In genomic region chr8:104601941-104602371, GRCm38 (mm10) we compare ENCODE assay signal across 8 mouse cellular contexts. TPM values are rescaled to one million over a fixed set of nuclear protein-coding genes. Genes with fewer than 3 reads are reported as not detected.
DNase-seq lines count a peak whose midpoint lies in the region; ATAC-seq and TF ChIP-seq lines count a peak whose summit lies in the region.
"Had no signal": no experiment of that assay in that cellular context is flagged by ENCODE, and none has a peak within 500 bp of the region (broad histone marks: within the 10 kb centered on the region; RNA-seq: fewer than 3 reads in every experiment).

No protein-coding gene starts in this region.

- no peak overlapping the region for H3K27ac ChIP-seq in embryonic facial prominence, embryonic 11.5 days (replicated peaks; ENCODE audit: low read depth, low read length)
- H3K27ac ChIP-seq in intestine, postnatal 0 days (ENCODE audit: low read depth, low read length): no peak overlapping the region
- no peak overlapping the region for H3K27ac ChIP-seq in midbrain, embryonic 12.5 days (replicated peaks)

- H3K9me3 ChIP-seq in embryonic facial prominence, embryonic 11.5 days (replicated peaks; ENCODE audit: control insufficient read depth, low read length): no peaks in the 10 kb centered on the region
- no peaks in the 10 kb centered on the region for H3K9me3 ChIP-seq in intestine, postnatal 0 days (ENCODE audit: control insufficient read depth)
- H3K9me3 ChIP-seq in midbrain, embryonic 12.5 days: no peaks in the 10 kb centered on the region

- H3K27me3 ChIP-seq in embryonic facial prominence, embryonic 11.5 days (ENCODE audit: control insufficient read depth, insufficient read depth, low read length): no peaks in the 10 kb centered on the region
- no peaks in the 10 kb centered on the region for H3K27me3 ChIP-seq in intestine, postnatal 0 days (replicated peaks; ENCODE audit: control insufficient read depth, insufficient read depth, low read length)
- peaks cover 17% of the 10 kb centered on the region for H3K27me3 ChIP-seq in midbrain, embryonic 12.5 days

- peaks cover 2% of the 10 kb centered on the region; the same call in 1 of the 2 replicates for H3K4me1 ChIP-seq in embryonic facial prominence, embryonic 11.5 days (ENCODE audit: control insufficient read depth, insufficient read depth, low read length)
- H3K4me1 ChIP-seq in intestine, postnatal 0 days (replicated peaks; ENCODE audit: control insufficient read depth, insufficient read depth, low read length): peaks cover 5% of the 10 kb centered on the region; the same call in 1 of the 2 replicates
- peaks cover 6% of the 10 kb centered on the region; the same call in 1 of the 2 replicates for H3K4me1 ChIP-seq in midbrain, embryonic 12.5 days

- DNase-seq in R1 (ENCODE audit: low read depth, low spot score) (peak; percentile 86), MN1 (ENCODE audit: low spot score) (no peak)
- DNase-seq in embryonic facial prominence, embryonic 11.5 days (ENCODE audit: low spot score): peak; percentile 38

- ATAC-seq in embryonic facial prominence, embryonic 11.5 days (replicated peaks; ENCODE audit: insufficient number of reproducible peaks, low FRiP score, low TSS enrichment, low read depth): peak; percentile 58
- no peak for ATAC-seq in intestine, postnatal 0 days
- peak; percentile 35; the same call in 1 of the 2 replicates for ATAC-seq in midbrain, embryonic 12.5 days (ENCODE audit: low FRiP score, low read depth)
- ATAC-seq in frontal cortex, adult (ENCODE audit: low TSS enrichment): no peak
- ATAC-seq in activated CD4-positive, CD25-positive, alpha-beta regulatory T cell, adult 4 months: no peak

- no peaks in the 10 kb centered on the region for H3K36me3 ChIP-seq in embryonic facial prominence, embryonic 11.5 days (replicated peaks; ENCODE audit: control insufficient read depth, insufficient read depth, low read depth, low read length)
- no peaks in the 10 kb centered on the region for H3K36me3 ChIP-seq in intestine, postnatal 0 days (ENCODE audit: control insufficient read depth, insufficient read depth)
- no peaks in the 10 kb centered on the region for H3K36me3 ChIP-seq in midbrain, embryonic 12.5 days

- H3K9ac ChIP-seq in embryonic facial prominence, embryonic 11.5 days (replicated peaks; ENCODE audit: low read length): no peak overlapping the region; the same call in 1 of the 2 replicates
- H3K9ac ChIP-seq in intestine, postnatal 0 days (ENCODE audit: low read depth, low read length): no peak overlapping the region
- no peak overlapping the region for H3K9ac ChIP-seq in midbrain, embryonic 12.5 days (replicated peaks)

- WGBS in embryonic facial prominence, embryonic 11.5 days: 3% methylated on average over 12 of the region's 12 CpGs
- under 1% methylated on average over 12 of the region's 12 CpGs for WGBS in intestine, postnatal 0 days
- under 1% methylated on average over 12 of the region's 12 CpGs for WGBS in midbrain, embryonic 12.5 days

- H3K4me2 ChIP-seq in embryonic facial prominence, embryonic 11.5 days (ENCODE audit: low read depth, low read length): peak overlapping the region; percentile 37
- H3K4me2 ChIP-seq in intestine, postnatal 0 days (replicated peaks; ENCODE audit: low read depth): peak overlapping the region; percentile 59
- peak overlapping the region; percentile 45 for H3K4me2 ChIP-seq in midbrain, embryonic 12.5 days (replicated peaks)

- no peak for TF ChIP-seq CTCF in intestine, postnatal 0 days (IDR thresholded peaks at IDR 0.05; ENCODE audit: low read depth)

- H3K4me3 ChIP-seq in embryonic facial prominence, embryonic 11.5 days (ENCODE audit: low read depth, low read length): 0 out of 2 replicates have a peak overlapping the region, but pooled peaks have one; percentile 21
- peak overlapping the region; percentile 21 for H3K4me3 ChIP-seq in intestine, postnatal 0 days (ENCODE audit: low read depth, low read length)
- H3K4me3 ChIP-seq in midbrain, embryonic 12.5 days: 0 out of 2 replicates have a peak overlapping the region, but pooled peaks have one; percentile 13

RNA-seq across cellular contexts. Expression of gene Pdp2, which starts 10.7 kb away (rescaled TPM):
- polyA plus RNA-seq in embryonic facial prominence, embryonic 11.5 days (2014; fragmentation: Nextera tagmentation; extraction: Ambion mirVana): 14.1 and 15.6 TPM in 2 replicates
- polyA plus RNA-seq in intestine, postnatal 0 days (2015; fragmentation: Nextera tagmentation; extraction: Ambion mirVana): 12.2 and 15.2 TPM in 2 replicates
- polyA plus RNA-seq in midbrain, embryonic 12.5 days (2016; fragmentation: Nextera tagmentation; extraction: Ambion mirVana): 14.7 and 15.8 TPM in 2 replicates
- polyA plus RNA-seq in activated CD4-positive, CD25-positive, alpha-beta regulatory T cell, adult 4 months (2017; shearing (Covaris generic)): 10 to 100 TPM; 17.1 to 18.9 TPM

RNA-seq across cellular contexts. Expression of gene Cdh16, which starts 22.2 kb away (rescaled TPM):
- polyA plus RNA-seq in embryonic facial prominence, embryonic 11.5 days (2014; fragmentation: Nextera tagmentation; extraction: Ambion mirVana): not detected in 2 replicates
- polyA plus RNA-seq in intestine, postnatal 0 days (2015; fragmentation: Nextera tagmentation; extraction: Ambion mirVana): not detected in 2 replicates
- not detected in 2 replicates for polyA plus RNA-seq in midbrain, embryonic 12.5 days (2016; fragmentation: Nextera tagmentation; extraction: Ambion mirVana)
- not detected for polyA plus RNA-seq in activated CD4-positive, CD25-positive, alpha-beta regulatory T cell, adult 4 months (2017; shearing (Covaris generic))
- polyA plus RNA-seq: small intestine, adult 2 months had no signal

RNA-seq across cellular contexts. Expression of gene Rrad, which starts 29.2 kb away (rescaled TPM):
- 2.2 and 3.6 TPM in 2 replicates for polyA plus RNA-seq in embryonic facial prominence, embryonic 11.5 days (2014; fragmentation: Nextera tagmentation; extraction: Ambion mirVana)
- 5.8 and 6.1 TPM in 2 replicates for polyA plus RNA-seq in intestine, postnatal 0 days (2015; fragmentation: Nextera tagmentation; extraction: Ambion mirVana)
- 1.9 and 2.8 TPM in 2 replicates for polyA plus RNA-seq in midbrain, embryonic 12.5 days (2016; fragmentation: Nextera tagmentation; extraction: Ambion mirVana)
- 10 to 100 TPM; 11.4 to 16.2 TPM for polyA plus RNA-seq in activated CD4-positive, CD25-positive, alpha-beta regulatory T cell, adult 4 months (2017; shearing (Covaris generic))

RNA-seq across cellular contexts. Expression of gene Ciao2b, which starts 39.8 kb away (rescaled TPM):
- polyA plus RNA-seq in embryonic facial prominence, embryonic 11.5 days (2014; fragmentation: Nextera tagmentation; extraction: Ambion mirVana): 79.7 and 82.5 TPM in 2 replicates
- polyA plus RNA-seq in intestine, postnatal 0 days (2015; fragmentation: Nextera tagmentation; extraction: Ambion mirVana): 59.1 and 60.6 TPM in 2 replicates
- 107 and 108 TPM in 2 replicates for polyA plus RNA-seq in midbrain, embryonic 12.5 days (2016; fragmentation: Nextera tagmentation; extraction: Ambion mirVana)
- 100 to 1,000 TPM; 102 to 109 TPM for polyA plus RNA-seq in activated CD4-positive, CD25-positive, alpha-beta regulatory T cell, adult 4 months (2017; shearing (Covaris generic))

Comparison
In these comparisons a context has a peak if more than half of its experiments do, and no peak if none do; other contexts are left out.
1. ATAC-seq: peak in embryonic facial prominence, embryonic 11.5 days (single experiment) and midbrain, embryonic 12.5 days (single experiment); none in intestine, postnatal 0 days (single experiment), frontal cortex, adult (single experiment) and activated CD4-positive, CD25-positive, alpha-beta regulatory T cell, adult 4 months (single experiment).
2. Peak in every context shown above with its lines, with median percentiles within 50 percentile points of each other: H3K4me2 ChIP-seq and H3K4me3 ChIP-seq.